21 mouse cellular contexts compared by ENCODE assay signal in the genomic region with DNA sequence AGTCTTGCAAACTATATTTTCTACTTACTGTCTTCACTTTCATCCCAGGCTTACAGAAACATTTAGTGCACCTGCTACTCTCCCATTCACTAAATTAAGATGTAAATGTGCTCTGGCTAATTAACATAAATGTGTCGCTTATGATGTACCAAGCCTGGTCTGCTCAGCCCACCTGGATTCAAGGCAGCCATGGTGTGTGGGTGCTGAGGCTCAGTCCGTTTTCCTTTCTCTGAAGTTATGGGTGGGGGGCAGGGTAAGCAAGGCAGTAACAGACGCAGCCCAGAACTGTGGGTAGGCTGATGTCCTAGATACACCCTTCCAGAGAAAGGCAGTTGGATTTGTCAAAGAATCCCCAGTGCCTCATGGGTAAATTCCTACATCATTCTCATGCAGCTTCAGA.
"Had no signal": no experiment of that assay in that cellular context is flagged by ENCODE, and none has a peak within 500 bp of the region (broad histone marks: within the 10 kb centered on the region; RNA-seq: fewer than 3 reads in every experiment).

No protein-coding gene starts in this region.

- H3K4me1 ChIP-seq: limb, embryonic 12.5 days; limb, embryonic 15.5 days; midbrain, embryonic 15.5 days; neural tube, embryonic 12.5 days; neural tube, embryonic 15.5 days had no signal

- DNase-seq: kidney, adult 2 months; kidney, postnatal 25 days; left cerebral cortex, postnatal 4 days; liver, postnatal 0 days; lung, embryonic 14.5 days; lung, postnatal 10 days; lung, postnatal 36 days; thymus, postnatal 25 days had no signal

- H3K27me3 ChIP-seq: limb, embryonic 12.5 days; limb, embryonic 15.5 days; megakaryocyte, embryonic 14.5 days; midbrain, embryonic 15.5 days; neural tube, embryonic 12.5 days; neural tube, embryonic 15.5 days had no signal

- H3K36me3 ChIP-seq: limb, embryonic 12.5 days; limb, embryonic 15.5 days; midbrain, embryonic 15.5 days; neural tube, embryonic 12.5 days; neural tube, embryonic 15.5 days had no signal

- H3K9ac ChIP-seq: limb, embryonic 12.5 days; limb, embryonic 15.5 days; liver, embryonic 14.5 days; liver, postnatal 0 days; lung, embryonic 14.5 days; midbrain, embryonic 15.5 days; neural tube, embryonic 12.5 days; neural tube, embryonic 15.5 days had no signal

- ATAC-seq: intestine, postnatal 0 days; liver, postnatal 0 days; midbrain, embryonic 15.5 days had no signal

- H3K4me3 ChIP-seq: layer of hippocampus, adult 2 months; limb, embryonic 12.5 days; limb, embryonic 15.5 days; megakaryocyte, embryonic 14.5 days; midbrain, embryonic 15.5 days; neural tube, embryonic 12.5 days; neural tube, embryonic 15.5 days had no signal

- H3K27ac ChIP-seq: kidney, postnatal 0 days; layer of hippocampus, adult 2 months; limb, embryonic 12.5 days; limb, embryonic 15.5 days; liver, embryonic 14.5 days; midbrain, embryonic 15.5 days; neural tube, embryonic 12.5 days; neural tube, embryonic 15.5 days; stomach, postnatal 0 days had no signal

- H3K4me2 ChIP-seq: limb, embryonic 12.5 days; limb, embryonic 15.5 days; liver, embryonic 11.5 days; lung, embryonic 14.5 days; midbrain, embryonic 11.5 days; midbrain, embryonic 15.5 days; neural tube, embryonic 12.5 days; neural tube, embryonic 15.5 days had no signal

- H3K9me3 ChIP-seq: limb, embryonic 12.5 days; limb, embryonic 15.5 days; midbrain, embryonic 15.5 days; neural tube, embryonic 12.5 days; neural tube, embryonic 15.5 days had no signal
